Mouse (Mus musculus) limb, embryonic 11.5 days (tissue): Measurements from ENCODE around the gene Srp54a. TPM values are rescaled to one million over a fixed set of nuclear protein-coding genes. Genes with fewer than 3 reads are reported as not detected.

ENCODE experiments used
- ATAC-seq: fragments of 200-750 bp; cut with Nextera tagmentation; 2 replicates; pipeline ENCODE4 v1.8.0; 2017; ENCODE audit warnings: low read depth; ENCODE audit not compliant: insufficient number of reproducible peaks, low FRiP score, low TSS enrichment
- DNase-seq: peaks from one replicate; pipeline ENCODE4 v3.0.0-alpha.2; 2015; ENCODE audit warnings: low spot score
- H3K27ac ChIP-seq: fragments of 300-500 bp; sonication (generic); replicated peaks from 2 replicates; pipeline ENCODE4 v1.5.1; 2014; ENCODE audit warnings: low read depth, mild to moderate bottlenecking, low read length
- H3K27me3 ChIP-seq: fragments of 300-500 bp; sonication (generic); 2 replicates; pipeline ENCODE4 v1.6.1; 2014; ENCODE audit warnings: mild to moderate bottlenecking, low read length, mixed read lengths; ENCODE audit not compliant: control insufficient read depth, insufficient read depth
- H3K36me3 ChIP-seq: fragments of 300-500 bp; sonication (generic); 2 replicates; pipeline ENCODE4 v1.6.1; 2014; ENCODE audit warnings: mild to moderate bottlenecking, low read length, moderate library complexity, mixed read lengths; ENCODE audit not compliant: control insufficient read depth, insufficient read depth
- H3K4me1 ChIP-seq: fragments of 300-500 bp; sonication (generic); 2 replicates; pipeline ENCODE4 v1.6.1; 2014; ENCODE audit warnings: low read length, mixed read lengths; ENCODE audit not compliant: control insufficient read depth, insufficient read depth
- H3K4me2 ChIP-seq: fragments of 300-500 bp; sonication (generic); 2 replicates; pipeline ENCODE4 v1.6.1; 2014; ENCODE audit warnings: low read depth, mild to moderate bottlenecking, moderate library complexity; ENCODE audit not compliant: severe bottlenecking
- H3K4me3 ChIP-seq: fragments of 300-500 bp; sonication (generic); 2 replicates; pipeline ENCODE4 v1.5.1; 2014; ENCODE audit warnings: low read depth, low read length
- H3K9ac ChIP-seq: fragments of 300-500 bp; sonication (generic); 2 replicates; pipeline ENCODE4 v1.6.1; 2014; ENCODE audit warnings: mild to moderate bottlenecking, low read length
- H3K9me3 ChIP-seq: fragments of 300-500 bp; sonication (generic); 2 replicates; pipeline ENCODE4 v1.6.1; 2016; ENCODE audit warnings: low read length; ENCODE audit not compliant: control insufficient read depth
- WGBS: fragments of 180-500 bp; shearing (Covaris S2); extraction: QIAGEN DNeasy Blood & Tissue Kit; methylation state at CpG from one replicate; pipeline ENCODE4 v1.1.7; 2014; 5-methylcytosine and 5-hydroxymethylcytosine counted together
- polyA plus RNA-seq: library from polyadenylated mRNA; unstranded; fragments of >200 nt; fragmentation: Nextera tagmentation; extraction: Ambion mirVana; gene quantifications from 2 replicates; pipeline ENCODE4 v1.2.1, GENCODE M21; 2014

The Srp54a gene
- polyA plus RNA-seq, 1 experiment from 2014 or later = 174 TPM

DNA sequence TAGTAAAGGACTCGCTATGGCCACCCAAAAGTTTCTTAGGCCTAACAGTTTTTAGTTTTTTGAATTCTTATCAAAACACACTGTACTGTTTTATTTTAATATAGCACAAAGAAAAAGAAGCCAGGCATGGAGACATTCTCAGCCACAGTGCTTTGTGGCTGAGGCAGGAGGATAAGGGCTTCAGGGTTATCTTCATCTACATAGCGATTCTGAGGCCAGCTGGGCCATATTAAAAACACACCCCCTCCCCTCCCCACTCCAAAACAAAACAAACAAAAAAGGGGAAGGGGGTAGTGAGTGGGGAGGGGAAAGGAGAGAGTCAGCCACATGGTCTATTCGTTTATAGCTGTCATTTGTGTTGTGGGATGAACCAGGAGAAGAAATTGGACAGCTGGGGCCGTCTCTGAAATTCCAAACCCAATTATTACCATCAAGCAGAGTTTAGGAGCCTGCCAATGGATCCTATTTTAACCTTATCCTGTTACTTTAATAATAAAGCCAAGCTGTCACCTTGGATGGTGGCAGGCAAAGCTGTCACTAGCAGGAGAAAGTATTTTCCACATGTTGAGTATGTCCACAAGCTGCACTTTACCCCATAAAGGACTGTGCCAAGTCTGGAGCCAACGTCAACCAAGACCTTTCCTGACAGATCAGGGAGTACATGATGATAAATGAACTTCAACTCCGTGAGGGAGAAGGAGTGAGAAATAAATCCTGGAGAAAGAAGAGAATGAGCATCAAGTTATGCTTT, 21.0 kb upstream of the Srp54a start:
- H3K27me3 ChIP-seq = no peaks in the 10 kb centered on the region

GRCm38 (mm10) chr12:55059812-55060211, 20.2 kb upstream of the Srp54a start:
- H3K4me1 ChIP-seq = no peaks in the 10 kb centered on the region
- no peak for ATAC-seq
- WGBS = 66% methylated on average over 3 of the region's 3 CpGs

More for the DNA sequence above, 21.0 kb upstream of the Srp54a start:
- 68% methylated on average over 6 of the region's 6 CpGs for WGBS
- no peak overlapping the region for H3K4me3 ChIP-seq
- no peaks in the 10 kb centered on the region; the same call in 1 of the 2 replicates for H3K36me3 ChIP-seq
- no peaks in the 10 kb centered on the region for H3K9me3 ChIP-seq
- H3K4me1 ChIP-seq = no peaks in the 10 kb centered on the region
- no peak overlapping the region for H3K27ac ChIP-seq
- DNase-seq = no peak
- no peak overlapping the region for H3K4me2 ChIP-seq
- H3K9ac ChIP-seq = no peak overlapping the region
- no peak for ATAC-seq

DNA sequence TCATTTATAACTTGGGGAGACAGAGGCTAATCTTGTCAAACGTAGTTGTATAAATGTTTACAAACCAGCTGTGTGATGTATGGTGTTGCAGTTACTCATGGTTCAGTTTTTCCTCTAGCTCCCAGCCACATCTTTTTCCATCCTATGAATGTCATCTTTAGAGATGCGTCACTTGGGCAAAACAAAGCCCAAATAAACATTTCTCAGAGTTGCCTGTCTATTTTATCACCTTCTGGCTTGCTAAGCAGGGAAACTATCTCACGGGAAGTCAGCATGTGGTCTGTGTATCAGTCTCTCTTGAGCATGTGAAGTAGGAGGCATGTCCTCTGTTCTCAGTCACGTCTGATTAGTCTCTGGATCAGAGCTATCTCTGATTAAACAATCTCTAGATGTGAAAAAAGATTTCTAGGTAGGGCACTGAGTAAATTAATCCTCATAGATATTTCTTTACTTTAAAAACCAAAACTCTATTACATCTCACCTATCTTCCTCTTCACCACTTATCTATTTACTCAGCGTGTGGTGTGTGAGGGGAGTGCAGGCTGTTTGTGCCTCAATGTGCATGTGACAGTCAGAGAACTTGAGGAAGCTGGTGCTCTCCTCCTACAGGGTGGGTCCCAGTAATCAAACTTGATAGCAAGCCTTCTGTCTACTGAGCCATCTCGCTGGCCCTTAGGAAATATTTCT, 19.7 kb upstream of the Srp54a start:
- no peak overlapping the region for H3K27ac ChIP-seq
- H3K4me1 ChIP-seq = no peaks in the 10 kb centered on the region
- H3K9me3 ChIP-seq = no peaks in the 10 kb centered on the region
- H3K27me3 ChIP-seq = no peaks in the 10 kb centered on the region
- DNase-seq = no peak
- no peak overlapping the region for H3K4me2 ChIP-seq
- no peak overlapping the region for H3K4me3 ChIP-seq
- WGBS = 87% methylated on average over 6 of the region's 6 CpGs
- no peaks in the 10 kb centered on the region; the same call in 1 of the 2 replicates for H3K36me3 ChIP-seq
- no peak for ATAC-seq
- H3K9ac ChIP-seq = no peak overlapping the region

More at GRCm38 (mm10) chr12:55059812-55060211, 20.2 kb upstream of the Srp54a start:
- Histone ChIP-seq H3K4me3 (no peak overlapping the region), H3K36me3 (no peaks in the 10 kb centered on the region; the same call in 1 of the 2 replicates), H3K9ac (no peak overlapping the region), H3K27me3 (no peaks in the 10 kb centered on the region), H3K4me2 (no peak overlapping the region), H3K9me3 (no peaks in the 10 kb centered on the region), H3K27ac (no peak overlapping the region)
- DNase-seq = no peak

GRCm38 (mm10) chr12:55061006-55061405, 19.1 kb upstream of the Srp54a start:
- Histone ChIP-seq H3K9ac (no peak overlapping the region), H3K27me3 (no peaks in the 10 kb centered on the region), H3K4me3 (no peak overlapping the region), H3K36me3 (no peaks in the 10 kb centered on the region), H3K4me2 (no peak overlapping the region), H3K4me1 (no peaks in the 10 kb centered on the region), H3K27ac (no peak overlapping the region), H3K9me3 (no peaks in the 10 kb centered on the region)
- ATAC-seq (no peak), DNase-seq (no peak)
- WGBS = 80% methylated on average over 10 of the region's 10 CpGs

GRCm38 (mm10) chr12:55062141-55062540, 17.9 kb upstream of the Srp54a start:
- no peaks in the 10 kb centered on the region for H3K9me3 ChIP-seq
- no peak overlapping the region for H3K4me3 ChIP-seq
- H3K4me1 ChIP-seq = no peaks in the 10 kb centered on the region
- 95% methylated on average over 1 of the region's 1 CpGs for WGBS
- H3K36me3 ChIP-seq = no peaks in the 10 kb centered on the region
- no peak overlapping the region for H3K9ac ChIP-seq
- H3K27me3 ChIP-seq = no peaks in the 10 kb centered on the region
- no peak overlapping the region for H3K27ac ChIP-seq
- H3K4me2 ChIP-seq = no peak overlapping the region
- ATAC-seq (no peak), DNase-seq (no peak)

- no peaks in the 10 kb centered on the region for H3K9me3 ChIP-seq
- H3K36me3 ChIP-seq = no peaks in the 10 kb centered on the region
- no peaks in the 10 kb centered on the region for H3K4me1 ChIP-seq
- no peaks in the 10 kb centered on the region for H3K27me3 ChIP-seq
- no peak overlapping the region for H3K4me2 ChIP-seq
- 46% methylated on average over 4 of the region's 4 CpGs for WGBS
- no peak for DNase-seq
- no peak overlapping the region for H3K9ac ChIP-seq
- no peak for ATAC-seq
- no peak overlapping the region for H3K27ac ChIP-seq
- H3K4me3 ChIP-seq = no peak overlapping the region
Measured at GRCm38 (mm10) chr12:55072495-55072894, 7.6 kb upstream of the Srp54a start.

GRCm38 (mm10) chr12:55073686-55074085, 6.4 kb upstream of the Srp54a start:
- Histone ChIP-seq H3K9me3 (no peaks in the 10 kb centered on the region), H3K27me3 (no peaks in the 10 kb centered on the region), H3K4me2 (no peak overlapping the region), H3K9ac (no peak overlapping the region), H3K4me3 (no peak overlapping the region), H3K4me1 (no peaks in the 10 kb centered on the region), H3K36me3 (no peaks in the 10 kb centered on the region), H3K27ac (no peak overlapping the region)
- DNase-seq = no peak
- no peak for ATAC-seq
- 93% methylated on average over 7 of the region's 7 CpGs for WGBS

DNA sequence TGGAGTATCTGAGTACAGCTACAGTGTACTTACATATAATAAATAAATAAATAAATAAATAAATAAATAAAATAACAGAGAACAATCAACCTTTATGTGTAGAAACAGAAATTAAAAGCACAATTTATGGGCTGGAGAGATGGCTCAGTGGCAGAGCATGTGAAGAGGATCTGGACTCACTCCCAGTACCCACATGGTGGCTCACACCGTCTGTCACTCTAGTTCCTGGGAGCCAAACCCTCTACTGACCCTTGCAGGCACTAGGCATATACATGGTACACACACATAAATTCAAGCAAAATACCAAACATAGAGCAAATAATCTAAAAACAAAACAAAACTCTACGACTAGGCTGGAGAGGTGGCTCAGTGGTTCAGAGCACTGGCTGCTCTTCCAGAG, 4.8 kb upstream of the Srp54a start:
- Histone ChIP-seq H3K36me3 (no peaks in the 10 kb centered on the region), H3K9ac (no peak overlapping the region), H3K4me3 (no peak overlapping the region), H3K9me3 (no peaks in the 10 kb centered on the region), H3K27ac (no peak overlapping the region), H3K4me2 (no peak overlapping the region), H3K27me3 (no peaks in the 10 kb centered on the region), H3K4me1 (no peaks in the 10 kb centered on the region)
- 98% methylated on average over 2 of the region's 2 CpGs for WGBS
- no peak for DNase-seq
- ATAC-seq = no peak
